Mouse (Mus musculus): ENCODE measurements around the gene Ak8.

Gene Ak8

DNA sequence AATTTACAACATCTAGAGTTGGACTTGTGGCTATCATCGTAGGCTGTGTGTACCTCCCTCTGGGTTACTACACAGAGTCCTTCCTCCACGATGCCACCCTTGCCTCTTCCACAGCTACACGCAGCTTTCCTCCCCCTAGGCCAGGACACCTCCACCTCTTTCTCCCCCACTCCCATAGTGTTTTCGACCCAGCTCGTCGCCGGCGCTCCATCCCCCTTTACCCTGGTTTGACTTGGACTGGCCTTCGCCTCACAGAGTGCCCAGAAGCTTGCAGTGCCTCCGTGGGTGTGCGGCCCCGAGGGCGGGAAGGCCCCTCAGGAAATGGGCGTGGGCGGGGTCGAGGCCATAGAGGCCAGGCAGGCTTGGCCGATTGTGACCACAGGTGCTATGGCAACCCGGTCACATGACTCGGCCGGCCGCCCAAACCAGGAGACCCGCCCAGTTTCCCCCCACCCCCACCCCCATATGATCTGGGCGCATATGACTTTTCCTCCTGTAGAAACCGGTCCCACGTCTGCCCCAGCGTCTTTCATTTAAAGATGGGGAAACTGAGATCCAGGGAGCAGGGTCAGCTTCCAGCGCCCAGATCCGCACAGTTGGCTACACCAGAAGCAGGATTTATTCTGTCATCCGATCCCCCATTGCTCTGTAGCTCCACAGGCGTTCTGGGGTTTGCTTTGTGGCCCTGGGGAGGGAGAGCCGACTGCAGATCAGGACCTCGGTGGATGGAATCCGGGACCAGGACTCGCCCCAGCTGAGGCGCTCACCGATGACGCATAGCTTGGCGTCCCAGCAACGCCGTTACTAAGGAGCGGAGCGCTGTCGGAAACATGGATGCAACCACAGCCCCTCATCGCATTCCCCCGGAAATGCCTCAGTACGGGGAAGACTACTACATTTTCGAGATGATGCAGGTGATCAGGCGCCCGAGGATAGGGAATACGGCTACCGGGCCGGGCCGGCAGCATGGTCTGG is at the start of gene Ak8, which contains the start of gene Spaca9:
Gene Ak8 (plus strand): TSS at position 804 of the 975 bp plus-strand sequence.
Gene Spaca9 (minus strand): TSS at position 367 of the 975 bp plus-strand sequence.
- peak; percentile 78 for DNase-seq (ENCODE audit: low spot score)

DNA sequence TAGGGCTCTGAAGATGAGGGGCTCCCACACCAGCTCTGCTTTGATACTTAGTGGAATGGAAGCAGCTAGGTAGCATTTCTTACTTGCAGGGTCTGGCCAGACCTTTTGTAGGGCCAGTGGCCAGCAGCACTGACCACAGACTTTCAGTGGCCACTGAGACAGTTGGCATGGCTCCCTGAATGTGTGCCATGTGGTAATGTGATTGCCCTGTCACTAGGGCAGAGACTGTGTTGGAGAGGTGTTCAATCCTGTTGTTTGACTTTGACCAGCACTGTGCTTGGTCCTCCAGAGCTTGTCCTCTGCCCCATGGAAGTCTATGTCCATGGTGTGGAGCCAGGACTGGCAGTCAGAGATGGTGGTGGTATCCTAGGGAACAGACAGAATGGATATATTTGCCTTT is 49.4 kb upstream of the Ak8 start:
- no peak for DNase-seq (ENCODE audit: low spot score)

DNA sequence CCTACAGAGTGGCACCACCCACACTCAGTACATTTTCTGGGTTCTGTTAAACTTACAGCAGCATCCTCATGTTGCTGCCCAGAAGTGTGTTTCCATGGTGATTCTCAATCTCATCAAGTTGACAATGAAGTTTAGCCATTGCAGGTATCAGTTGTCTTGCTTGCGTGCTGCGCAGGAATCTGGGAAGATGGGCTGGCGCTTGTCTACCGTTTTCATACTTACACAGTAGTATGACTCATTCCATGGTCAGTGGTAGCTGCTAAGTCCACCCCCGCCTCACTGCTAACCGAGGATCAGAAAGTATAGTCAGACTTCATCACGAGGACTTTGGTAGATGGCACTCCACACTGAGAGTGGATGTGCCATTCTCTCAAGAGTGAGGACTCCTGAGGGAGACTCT is 46.6 kb upstream of the Ak8 start:
- no peak for DNase-seq (ENCODE audit: low spot score)

DNA sequence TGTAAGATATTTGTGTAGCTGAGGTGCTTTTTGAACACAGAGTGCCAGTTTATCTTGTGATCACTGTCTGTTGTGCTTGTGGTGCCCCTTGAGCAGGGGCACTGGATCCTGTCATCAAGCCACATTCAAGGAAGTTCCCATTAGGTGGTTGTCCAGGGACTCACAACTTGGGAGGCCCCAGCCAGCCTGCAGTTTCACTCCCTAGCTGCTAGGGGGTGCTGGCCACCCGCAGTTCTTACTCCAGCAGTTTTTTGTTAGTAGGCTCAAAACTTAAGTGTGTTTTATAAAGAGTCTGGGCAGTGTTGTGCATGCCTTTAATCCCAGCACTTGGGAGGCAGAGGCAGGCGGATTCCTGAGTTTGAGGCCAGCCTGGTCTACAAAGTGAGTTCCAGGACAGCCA is 45.7 kb upstream of the Ak8 start:
- DNase-seq (ENCODE audit: low spot score) = peak; percentile 23

DNA sequence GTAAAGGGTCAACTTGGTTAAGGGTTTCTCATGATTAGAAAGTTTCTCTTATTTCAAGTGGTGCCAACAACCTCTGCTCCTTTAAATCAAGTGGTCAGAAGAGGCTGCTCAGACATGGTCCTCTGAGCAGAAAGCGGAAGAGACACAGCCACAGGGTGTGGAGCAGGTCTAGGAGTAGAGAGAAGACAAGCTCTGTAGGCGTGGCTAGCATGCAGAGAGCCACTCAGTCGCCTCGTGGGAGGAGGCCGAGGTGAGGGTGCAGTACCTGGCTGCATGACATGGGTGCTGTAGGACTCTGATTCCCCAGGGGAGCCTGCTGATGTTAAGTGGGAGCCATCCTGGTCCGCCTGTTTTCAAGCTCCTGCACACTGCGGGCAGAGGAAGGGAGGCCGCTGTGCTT is 43.7 kb upstream of the Ak8 start:
- peak; percentile 26 for DNase-seq (ENCODE audit: low spot score)

DNA sequence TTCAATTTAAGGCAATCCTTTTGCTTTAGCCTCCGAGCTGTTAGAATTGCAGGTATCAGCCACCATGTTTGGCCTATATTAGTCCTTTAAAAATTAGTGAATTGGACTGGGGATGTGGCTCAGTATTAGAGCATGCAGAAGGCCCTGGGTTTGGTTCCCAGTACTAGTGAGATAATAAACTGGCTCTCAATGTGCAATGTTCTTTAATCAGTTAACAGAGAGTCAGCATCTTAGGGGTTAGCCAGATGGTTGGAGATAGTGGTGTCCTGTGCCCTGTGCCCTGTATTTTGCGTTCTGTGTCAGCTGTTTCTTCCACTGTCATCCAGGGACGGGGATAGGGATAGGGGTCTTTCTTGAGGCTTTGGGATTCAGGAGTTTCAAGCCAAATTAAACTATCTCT is 37.1 kb upstream of the Ak8 start:
- DNase-seq (ENCODE audit: low spot score) = no peak

DNA sequence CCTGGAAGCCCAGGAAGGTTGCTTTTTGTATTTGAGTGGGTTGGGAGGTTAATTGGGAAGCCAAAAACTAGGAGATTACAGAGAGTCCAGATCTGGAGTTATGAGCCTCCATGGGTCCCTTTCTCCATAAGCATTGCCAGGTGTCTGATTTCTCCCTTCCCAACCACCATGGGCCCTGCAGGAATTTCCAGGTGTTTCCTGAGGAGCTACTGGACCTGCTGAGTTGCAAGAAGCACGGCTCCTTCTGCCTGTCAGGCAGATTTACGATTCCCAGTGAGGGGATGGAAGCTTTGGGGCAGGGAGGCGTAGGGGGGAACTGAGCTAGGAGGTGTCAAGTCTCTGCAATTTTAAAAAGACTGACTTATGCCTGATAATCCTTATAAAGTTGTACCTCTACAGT is 34.1 kb upstream of the Ak8 start:
- no peak for DNase-seq (ENCODE audit: low spot score)

DNA sequence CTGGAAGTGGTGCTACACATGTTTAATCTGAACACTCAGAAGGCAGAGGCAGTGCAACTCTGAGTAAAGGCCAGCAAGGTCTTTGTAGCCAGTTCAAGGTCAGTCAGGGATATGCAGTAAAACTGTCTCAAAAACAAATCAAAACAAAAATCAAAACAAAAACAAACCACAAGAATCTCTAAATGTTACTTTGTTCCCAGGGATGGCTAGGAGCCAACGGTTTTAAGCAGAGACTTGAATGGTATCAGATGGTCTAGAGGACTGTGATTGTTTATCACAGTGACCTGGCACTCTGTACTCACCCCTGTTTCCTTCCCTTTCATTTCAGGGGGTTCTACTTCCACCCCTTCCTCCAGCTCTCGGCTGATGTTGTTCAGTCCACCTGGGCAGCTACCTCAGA is 28.5 kb upstream of the Ak8 start:
- no peak for DNase-seq (ENCODE audit: low spot score)

DNA sequence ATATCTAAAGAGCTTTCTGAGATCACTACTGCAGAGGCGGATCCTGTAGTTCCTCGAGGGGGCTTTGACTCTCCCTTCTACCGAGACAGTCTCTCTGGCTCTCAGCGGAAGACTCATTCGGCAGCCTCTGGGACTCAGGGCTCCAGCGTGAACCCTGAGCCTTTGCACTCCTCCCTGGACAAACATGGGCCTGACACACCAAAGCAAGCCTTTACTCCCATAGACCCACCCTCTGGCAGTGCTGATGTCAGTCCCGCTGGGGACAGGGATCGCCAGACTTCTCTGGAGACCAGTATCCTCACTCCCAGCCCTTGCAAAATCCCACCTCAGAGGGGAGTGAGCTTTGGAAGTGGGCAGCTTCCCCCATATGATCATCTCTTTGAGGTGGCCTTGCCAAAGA is 24.0 kb upstream of the Ak8 start:
- DNase-seq (ENCODE audit: low spot score) = no peak

DNA sequence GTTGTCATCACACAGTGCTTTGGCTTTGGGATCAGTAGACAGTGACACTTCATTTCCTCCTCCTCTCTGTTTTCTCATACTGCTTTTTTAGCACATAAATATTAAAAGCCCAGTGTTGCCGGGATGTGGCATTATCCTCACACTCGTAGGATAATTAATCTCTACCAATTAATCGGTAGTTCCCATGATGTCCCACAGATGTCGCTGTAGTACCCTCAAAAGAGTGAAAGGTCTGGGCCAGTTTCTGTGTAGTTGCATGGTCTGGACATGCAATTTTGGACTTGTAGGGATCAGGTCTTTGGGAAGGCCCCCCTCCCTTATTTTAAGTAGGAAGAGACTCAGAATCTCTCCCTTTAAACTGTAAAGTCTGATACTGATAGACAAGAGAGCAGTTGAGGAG is 19.3 kb upstream of the Ak8 start:
- DNase-seq (ENCODE audit: low spot score) = no peak

DNA sequence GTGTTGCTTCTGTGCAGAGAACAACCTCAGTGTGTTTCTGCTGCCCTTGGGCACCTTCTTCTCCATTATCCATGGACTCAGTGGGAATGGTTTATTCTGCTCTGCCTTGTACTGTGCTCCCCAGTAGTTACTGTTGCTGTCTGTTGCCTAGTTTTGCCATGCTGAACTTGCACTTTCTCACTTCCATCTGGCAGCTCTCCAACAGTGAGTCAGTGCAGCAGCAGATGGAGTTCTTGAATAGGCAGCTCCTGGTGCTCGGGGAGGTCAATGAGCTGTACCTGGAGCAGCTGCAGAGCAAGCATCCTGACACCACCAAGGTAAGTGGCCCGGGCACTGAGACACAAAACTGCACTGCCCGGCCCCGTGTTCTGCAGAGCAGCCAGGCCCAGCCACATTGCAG is 18.2 kb upstream of the Ak8 start:
- DNase-seq (ENCODE audit: low spot score) = no peak

DNA sequence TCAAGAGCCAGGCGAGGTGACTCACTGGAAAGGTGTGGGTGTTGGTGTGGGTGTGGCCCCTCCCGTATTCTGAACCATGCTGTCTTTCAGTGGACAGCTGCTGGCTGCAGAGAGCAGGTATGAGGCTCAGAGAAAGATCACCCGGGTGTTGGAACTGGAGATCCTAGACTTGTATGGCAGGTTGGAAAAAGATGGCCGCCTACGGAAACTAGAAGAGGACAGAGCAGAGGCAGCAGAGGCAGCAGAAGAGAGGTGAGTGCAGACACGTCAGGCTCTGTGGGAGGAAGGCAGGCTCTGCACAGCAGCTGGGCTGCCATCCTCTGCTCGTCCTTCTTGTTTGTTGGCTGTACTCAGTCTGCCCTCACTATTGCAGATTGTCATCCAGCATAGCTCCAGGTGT is 14.1 kb upstream of the Ak8 start:
- no peak for DNase-seq (ENCODE audit: low spot score)

DNA sequence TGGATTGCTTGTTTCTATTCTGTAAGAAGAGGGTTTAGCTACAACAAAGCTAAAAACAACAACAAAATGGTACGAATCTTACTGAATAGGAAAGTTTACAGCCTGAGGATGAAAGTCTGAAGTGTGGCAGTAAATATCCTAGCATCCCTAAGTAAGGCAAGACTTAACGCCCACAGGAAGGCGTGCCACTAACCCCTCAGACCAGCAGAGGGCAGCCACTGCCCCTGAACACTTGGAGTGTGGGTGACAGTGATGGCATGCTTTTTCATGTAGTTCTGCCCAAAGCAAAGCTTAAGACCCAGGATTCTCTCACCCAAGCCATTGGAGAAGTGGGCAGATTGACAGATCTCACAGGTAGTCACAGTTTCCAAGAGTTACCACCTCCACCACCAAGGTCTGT is 11.5 kb upstream of the Ak8 start:
- no peak for DNase-seq (ENCODE audit: low spot score)

DNA sequence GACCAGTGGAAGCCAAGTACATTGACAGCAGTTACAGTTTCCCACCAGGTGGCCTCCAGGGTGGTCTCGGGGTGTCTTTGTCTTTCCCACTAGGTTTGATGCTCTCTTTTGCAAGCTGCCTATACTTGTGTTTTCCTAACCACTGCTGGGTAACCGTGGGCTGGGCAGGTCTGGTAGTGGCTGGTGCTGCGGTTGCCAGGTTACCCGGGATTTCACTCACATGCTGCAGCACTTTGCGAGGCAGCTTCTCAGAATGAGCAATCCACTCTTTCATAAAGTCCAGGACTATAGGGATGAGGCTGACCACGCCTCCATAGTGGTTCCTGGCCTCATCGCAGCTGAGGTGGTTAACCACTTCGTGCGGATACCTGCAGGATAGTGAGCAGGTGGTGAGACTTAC is 7.3 kb upstream of the Ak8 start:
- DNase-seq (ENCODE audit: low spot score) = no peak

DNA sequence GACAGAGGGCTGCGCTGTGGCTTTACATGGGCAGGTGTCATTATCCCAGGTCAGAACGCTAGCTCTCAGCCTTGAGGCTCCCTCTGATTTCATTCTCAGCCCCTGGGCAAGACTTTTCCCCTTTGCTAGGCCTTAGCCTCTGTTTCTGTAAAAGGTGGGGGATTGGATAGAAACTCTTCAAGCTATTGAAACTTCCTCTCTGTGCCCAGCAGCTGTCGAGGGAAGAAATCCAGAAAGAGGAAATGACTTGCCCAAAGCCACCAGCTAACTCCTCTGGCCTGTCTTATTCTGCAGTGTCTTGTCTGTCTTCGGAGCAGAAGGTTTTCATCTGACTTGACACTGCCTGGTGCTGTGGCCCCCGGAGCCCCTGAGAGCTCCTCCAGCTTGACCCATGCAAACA is 1.4 kb upstream of the Ak8 start:
- DNase-seq (ENCODE audit: low spot score) = peak; percentile 23

DNA sequence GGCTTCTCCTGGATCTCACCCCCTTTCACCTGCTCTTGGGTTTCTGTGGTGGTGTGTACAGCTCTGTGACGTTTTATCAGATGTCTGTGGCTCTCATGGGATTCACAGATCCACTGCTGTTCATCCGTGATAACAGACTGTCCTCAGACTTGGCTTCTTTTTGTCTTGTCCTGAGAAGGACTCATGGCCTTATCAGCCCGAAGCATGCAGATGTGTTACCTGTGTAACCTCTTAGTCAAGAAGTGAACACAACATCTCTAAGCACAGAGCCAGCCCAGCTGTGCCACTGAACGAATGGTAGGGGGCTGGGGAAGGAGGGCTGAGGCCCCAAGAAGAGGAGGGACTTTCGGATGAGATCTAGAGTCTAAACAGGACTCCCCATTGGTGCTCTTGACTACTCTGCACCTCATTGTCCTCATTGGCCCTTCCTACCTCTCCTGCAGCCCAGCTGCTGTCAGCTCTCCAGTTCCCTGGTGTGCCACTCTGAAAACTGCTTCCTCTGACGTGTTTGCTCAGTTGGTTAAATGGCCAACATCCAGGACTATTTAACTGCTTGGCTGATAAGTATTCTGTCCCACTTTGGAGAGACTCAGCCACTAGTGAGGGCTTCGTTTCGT is 1.8 kb downstream of the Ak8 start:
- DNase-seq (ENCODE audit: low spot score) = no peak

DNA sequence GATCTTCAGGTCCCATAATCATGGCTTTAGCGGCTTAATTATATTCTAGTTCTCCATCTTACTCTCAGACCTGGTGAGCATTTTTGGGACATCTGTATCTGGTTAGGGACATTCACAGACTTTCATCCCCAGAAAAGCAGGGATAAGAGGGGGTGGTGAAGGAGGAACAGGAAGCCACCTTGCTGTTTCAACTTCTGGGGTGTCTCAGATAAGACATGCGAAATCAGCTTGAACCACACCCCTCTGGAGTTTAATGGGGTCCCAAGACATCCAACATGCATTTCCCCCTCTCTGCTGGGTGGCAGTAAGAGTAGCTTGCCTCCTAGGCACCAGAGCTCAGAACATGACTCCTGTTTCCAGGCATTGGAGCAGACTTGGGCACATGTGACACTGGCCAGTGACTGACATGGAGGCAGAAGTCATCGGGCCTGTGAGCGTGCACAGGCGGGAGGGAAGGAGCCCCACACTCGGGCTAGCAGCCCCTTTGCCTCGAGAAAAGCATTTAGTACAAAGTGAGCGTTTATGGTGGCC is 6.2 kb downstream of the Ak8 start:
- DNase-seq (ENCODE audit: low spot score) = no peak

DNA sequence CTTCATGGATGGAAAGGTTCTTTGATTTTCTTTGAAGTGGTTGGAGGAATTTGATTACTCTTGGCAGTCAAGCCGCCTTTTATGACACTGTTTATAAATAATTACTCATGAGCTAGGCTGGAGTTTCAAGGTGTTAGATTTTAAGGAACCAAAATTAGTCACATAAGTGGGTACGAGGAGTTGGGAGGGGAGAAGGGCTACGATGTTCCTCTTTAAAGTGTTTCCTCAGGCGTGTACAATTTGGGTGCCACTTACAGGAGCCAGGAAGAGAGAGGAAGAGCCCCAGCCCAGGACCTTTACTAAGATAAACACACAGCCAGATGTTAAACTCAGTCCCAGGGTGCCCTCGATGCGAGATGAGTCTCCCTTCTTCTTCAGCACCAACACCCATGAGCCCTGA is 6.8 kb downstream of the Ak8 start:
- no peak for DNase-seq (ENCODE audit: low spot score)

DNA sequence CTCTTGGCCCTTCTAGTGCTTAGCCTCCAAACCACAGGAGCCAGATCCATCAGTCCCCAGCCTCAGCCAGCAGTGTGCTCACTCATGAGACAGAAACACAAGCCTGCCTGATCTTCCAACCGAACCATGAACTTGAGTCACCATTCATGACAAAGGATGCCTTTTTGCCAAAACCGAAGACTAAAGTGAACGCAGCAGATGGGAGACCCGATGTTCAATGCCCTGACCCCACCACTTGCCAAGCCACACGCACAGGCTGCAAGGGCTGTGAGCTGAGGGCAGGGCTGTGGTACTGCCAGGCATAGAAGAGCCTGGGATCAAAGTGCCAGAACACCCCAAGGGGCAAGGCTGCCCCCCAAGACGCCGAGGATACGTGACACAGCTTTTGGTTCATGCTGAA is 13.1 kb downstream of the Ak8 start:
- no peak for DNase-seq (ENCODE audit: low spot score)

DNA sequence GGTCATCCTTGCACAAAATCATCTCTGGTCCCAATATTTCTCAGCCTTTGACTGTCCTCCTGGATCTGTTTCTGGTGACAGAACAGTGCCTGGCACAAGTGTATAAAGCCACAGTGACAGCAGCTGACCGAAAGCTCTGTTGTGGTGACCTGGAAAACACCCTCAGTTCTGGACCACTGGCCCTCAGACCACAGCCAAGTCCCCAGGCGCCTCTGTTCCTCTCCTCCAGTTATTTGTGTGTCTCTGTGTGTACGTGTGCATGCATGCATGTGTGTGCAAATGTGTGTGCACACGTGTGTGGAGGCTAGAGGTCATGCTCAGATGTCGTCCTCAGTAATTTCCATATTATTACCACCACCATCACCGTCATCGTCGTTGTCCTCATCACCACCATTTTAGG is 22.5 kb downstream of the Ak8 start:
- DNase-seq (ENCODE audit: low spot score) = no peak

DNA sequence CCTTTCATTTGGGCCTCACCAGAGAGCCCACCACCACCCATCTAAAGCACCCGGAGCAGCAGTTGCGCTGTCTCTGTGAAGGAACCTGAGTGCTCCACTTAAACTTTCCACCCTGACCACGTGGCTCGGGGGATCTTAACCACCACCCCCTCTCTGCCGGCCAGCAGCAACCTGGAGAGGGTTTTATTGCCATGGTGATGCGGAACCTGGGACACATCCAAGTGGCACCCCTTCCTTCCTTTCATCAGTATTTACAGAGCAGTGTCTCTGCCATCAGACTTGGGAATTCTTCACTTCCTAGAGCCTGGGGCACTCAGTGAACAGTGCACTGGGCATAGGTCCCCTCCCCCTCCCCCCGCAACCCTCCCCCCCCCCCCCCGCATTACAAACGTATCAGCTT is 23.9 kb downstream of the Ak8 start:
- no peak for DNase-seq (ENCODE audit: low spot score)

DNA sequence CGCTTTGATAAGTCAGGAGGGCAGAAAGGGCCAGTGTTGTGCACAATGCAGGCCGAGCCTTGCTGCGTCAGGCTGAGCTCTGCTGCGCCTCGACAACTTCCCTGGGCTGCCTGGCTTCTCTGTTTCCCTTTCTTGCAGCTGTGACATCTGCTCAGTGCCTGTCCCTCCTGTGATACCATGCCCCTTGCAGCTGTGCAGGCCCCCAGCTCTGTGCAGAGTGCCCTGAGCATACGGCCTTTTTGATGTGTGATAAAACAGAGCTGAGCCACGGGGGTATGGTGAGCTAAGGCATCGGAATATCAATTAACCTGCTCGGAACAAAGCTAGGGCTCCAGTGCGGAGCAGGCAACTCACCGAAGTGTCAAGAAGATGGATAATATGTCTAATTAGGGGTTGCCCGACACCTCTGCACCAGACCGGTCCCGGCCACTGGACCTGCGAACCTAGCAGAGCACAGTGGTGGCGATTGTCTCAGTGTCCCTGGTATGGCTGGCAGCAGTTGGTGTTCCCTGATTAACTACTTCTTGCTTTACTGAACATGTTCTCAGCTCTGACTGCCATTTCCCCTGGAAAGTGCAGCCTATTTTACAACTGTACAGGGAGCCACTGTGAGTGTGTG is 27.9 kb downstream of the Ak8 start:
- DNase-seq (ENCODE audit: low spot score) = no peak

DNA sequence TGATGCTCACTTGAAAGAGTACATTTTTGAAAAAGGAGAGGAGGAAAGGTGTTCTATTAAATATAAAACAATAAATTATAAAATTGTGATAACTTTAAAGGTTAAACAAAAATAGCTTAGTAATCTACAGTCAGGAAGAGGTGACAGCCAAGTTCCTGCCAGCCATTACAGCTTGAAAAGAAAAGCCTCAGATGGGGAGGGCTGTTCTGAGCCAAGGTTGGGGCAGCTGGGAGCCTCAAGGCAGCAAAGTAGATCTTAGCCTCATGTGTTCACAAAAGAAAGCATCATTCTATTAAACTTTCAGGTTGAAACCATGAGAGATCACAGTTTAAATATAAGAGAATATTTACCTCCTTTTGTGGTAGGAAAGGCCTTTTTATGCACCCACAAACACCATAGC is 30.7 kb downstream of the Ak8 start:
- no peak for DNase-seq (ENCODE audit: low spot score)

Data from lung, postnatal 25 days (tissue).